Mouse (Mus musculus) layer of hippocampus, postnatal 25 days (tissue): ENCODE data around the gene Odc1. TPM values are rescaled to one million over a fixed set of nuclear protein-coding genes. Genes with fewer than 3 reads are reported as not detected.
"Not testable (repeated sequence)": the region's sequence is repeated elsewhere in the genome, so short reads cannot be mapped to it uniquely, and the experiment has no call there.

ENCODE experiments used
- DNase-seq, 2 experiments: peaks; one replicate each; pipeline ENCODE4 v3.0.0; 2022; ENCODE audit warnings: mixed read lengths in 2 of 2, low spot score in 1 of 2; ENCODE audit errors: extremely low spot score in 1 of 2
- total RNA-seq, 2 experiments: library from RNA; stranded (reverse); gene quantifications; 2 replicates each; pipeline ENCODE4 v1.2.3; 2021

The Odc1 gene
- total RNA-seq, result 10 to 100 TPM; 71.6 to 84.0 TPM

DNA sequence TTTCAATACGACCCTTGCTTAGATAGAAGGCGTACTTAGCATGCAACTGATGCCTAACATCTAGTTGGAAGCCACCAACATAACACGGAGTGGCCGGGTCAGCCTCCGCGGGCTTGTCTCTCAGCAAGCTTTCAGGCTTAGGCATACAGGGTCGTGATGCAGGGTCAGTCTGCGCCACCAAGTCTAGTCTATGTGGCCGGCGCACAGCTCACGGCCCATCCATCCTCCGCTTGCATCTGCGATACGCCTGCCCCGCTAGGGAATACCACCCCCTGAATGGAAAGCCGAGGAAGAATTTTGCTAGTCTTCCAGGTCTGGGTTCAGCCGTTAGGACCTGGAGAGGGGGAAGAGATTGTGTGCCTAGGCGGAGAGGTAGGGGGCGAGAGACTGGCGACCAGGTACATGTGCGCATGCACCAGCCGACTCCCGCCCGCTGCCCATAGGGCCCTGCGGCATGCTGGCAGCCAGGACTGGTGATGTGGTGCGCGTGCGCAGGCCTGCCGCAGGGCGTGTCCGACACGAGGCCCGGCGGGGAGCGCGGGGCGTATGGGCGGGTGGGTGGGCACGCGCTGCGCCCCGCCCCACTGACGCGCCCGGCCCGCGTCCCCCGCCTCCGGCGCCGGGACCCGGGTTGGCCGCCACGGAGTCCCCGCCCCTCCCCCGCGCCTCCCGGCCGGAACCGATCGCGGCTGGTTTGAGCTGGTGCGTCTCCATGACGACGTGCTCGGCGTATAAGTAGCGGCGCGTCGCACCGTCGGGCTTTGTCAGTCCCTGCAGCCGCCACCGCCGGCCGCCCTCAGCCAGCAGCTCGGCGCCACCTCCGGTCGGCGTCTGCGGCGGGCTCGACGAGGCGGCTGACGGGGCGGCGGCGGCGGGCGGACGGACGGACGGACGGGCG, at the start of gene Odc1:
Gene Odc1, plus strand, starts transcription at position 586 of the 898 bp plus-strand sequence.
- peak; percentile 96 to 97 for DNase-seq

DNA sequence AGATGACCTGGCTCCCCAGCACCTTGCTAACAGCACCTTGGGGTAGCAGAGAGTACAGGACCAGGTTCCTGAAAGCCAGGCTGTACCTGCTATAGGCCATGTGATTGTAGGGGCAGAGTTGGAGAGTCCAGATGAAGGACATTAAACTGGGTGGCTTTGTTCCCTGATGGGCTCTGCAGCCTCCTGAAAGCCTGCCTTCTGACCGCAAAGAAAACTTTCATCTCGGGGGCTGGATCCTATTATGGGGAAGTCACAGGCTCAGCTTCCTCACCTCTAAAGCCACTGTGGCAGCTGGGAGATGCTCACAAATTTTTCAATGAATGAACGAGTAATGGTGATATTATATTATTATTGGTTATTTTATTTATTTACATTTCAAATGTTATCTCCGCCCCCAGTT, 49.8 kb upstream of the Odc1 start:
- no peak for DNase-seq

DNA sequence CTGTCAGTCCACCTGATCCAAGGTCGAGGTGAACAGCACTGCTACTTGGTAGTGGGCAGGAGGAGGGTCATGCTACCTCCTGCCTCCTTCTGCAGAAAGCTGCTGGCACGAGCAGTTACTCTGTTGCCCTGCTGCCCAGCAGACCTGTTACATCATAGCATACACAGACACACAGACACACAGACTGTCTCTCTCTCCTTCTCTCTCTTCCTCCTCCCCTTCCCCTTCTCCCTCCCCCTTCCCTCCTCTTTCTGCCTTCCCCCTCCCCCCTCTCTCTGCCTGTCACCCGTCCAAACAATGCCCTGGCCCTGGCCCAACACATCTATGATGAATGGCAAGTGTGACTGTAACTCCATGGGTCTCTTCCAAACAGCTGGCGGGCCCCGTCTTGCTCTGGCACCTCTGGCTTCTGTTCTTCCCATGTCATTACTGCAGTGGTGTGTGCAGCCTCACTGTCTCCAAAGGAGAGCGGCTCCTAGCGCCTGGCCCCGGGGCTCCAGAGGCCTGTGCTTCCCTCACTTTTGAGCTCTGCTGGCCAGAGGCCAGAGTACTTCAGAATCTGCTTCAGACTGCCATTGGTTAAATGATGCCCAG, 48.6 kb upstream of the Odc1 start:
- no peak for DNase-seq

DNA sequence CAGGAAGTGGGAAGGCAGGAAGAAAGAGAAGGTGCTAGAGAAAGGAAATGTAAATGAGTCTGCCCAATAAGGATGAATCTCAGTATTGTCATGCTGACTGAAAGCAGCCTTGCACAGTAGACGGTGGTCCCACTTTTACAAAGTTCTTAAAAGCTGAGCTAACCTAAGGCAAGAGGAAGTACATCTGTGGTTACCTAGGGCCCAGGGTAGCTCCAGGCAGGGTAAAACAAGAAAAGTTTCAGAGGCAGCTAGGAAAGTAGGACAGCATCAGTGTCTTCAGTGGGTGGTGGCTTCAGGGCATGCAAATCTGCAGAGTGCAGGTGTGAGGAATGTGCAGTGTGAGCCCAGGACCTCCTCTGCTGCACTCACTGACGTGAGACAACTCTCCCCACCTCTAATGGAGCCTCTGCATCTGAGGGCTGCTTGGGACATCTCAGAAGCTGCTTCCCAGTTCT, 38.9 kb upstream of the Odc1 start:
- DNase-seq, result no peak

DNA sequence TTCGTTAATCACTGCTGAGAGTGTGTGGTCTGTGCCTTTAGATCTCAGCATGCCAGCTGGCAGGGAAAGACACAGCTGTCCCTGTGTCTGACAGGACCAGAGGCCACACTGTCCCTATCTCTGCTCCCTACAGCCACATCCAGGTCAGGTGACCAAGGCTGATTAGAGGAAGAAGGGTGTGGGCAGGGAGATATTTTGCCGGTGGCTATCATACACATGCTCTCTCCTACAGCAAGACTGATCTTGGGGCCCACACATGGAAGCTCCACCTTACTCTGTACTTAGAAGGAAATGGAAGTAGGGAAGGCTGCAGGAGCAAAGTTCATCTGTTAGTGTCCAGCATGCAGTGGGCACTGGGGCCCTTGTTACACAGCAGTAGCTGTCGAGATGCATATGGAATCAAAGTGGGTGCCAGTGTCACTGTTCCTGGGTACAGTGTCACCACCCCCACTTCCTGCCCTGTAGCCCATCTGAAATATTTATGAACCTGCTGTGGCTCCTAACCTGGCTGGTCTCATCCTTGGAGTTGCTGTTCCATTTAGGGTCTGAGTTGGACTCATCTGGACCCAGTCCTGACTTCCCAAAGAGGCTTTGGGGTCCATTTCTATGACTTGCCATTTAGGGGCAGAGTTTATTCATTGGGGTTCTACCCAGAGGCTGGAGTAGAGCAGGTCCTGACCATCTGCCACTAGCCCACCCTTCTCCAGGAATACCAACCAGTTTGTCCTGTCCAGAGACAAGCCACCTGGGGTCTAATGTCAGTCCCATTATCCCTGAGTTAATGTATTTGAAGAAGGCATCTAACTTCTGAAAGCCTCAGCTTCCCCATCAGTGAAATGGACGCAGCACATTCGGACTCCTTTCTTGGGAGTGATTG, 38.2 kb upstream of the Odc1 start:
- DNase-seq, result no peak

DNA sequence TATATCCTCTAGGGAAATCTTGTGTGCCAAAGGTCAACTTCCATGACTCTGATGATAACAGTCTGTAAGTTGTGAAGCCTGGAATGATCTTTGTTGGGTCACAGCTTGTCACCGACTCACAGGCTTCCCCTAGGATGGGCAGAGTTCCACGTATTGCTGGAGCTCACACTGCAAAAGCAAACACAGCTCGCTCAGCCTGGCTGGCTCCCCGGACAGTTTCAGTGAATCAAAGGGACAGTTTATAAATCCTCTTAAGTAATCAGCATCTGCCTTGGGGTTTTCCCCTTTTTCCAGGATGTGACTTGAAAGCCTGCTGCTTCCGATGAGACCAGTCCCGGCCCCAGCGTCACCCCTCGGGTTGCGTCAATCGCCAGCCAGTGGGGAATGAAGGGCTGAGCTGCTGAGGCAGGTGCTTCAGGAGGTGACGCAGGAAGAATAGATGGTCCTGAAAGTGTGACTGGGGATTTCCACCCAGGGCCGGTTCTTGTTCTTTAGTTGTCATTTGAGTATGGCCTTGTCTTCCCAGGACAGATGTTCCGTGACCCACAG, 37.5 kb upstream of the Odc1 start:
- no peak for DNase-seq

DNA sequence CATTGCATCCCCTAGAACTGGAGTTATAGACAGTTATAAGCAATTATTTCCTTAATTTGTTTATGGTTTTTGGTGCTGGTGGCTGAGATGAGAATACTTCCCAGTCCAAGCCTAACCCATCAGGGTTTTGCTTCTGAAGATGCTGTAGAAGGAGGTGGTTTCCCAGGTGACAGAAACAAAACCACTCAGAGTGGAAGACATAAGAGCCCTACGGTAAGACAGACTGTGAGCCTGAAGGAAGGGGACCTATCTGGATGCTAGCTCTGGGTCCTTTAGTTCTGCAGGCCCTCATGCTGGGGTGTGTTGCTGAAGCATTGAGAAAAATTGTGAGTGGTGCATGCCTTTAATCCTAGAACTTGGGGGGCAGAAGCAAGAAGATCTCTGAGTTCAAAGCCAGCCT, 35.3 kb upstream of the Odc1 start:
- no peak for DNase-seq

DNA sequence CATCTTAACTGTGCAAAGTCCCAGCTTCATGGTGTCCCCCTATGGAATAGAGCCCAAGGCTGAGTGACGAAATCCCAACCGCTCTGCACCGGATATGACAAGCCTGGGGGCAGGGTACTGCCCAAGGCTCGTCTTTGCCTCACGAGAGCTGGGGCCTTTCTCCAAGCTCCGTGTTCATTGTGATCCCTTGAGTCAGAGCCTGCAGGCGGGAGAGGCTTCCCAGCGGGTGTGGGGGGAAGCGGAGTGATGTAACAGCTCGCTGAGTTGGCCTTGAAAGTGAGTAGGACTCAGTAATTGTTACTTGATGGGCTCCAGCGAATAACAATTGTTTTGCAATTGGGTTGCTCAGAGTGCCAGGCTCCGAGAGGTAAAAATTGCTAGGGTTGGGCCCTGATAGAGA, 34.4 kb upstream of the Odc1 start:
- no peak for DNase-seq

DNA sequence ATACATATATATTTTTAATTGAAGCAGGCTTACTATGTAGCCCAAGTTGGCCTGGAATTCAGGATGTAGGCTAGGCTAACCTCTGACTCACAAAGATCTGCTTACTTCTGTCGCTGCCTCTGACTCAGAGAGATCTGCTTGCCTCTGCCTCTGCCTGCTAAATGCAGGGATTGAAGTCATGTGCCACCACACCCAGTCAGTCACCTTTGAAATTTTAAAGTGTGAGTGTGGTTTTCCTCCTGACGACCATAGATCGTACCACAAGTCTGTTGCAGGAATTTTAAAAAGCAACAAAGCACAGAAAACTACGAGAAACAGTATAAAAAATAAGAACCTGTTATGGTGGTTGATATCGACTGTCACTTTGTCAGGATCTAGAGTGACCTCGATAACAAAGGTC, 33.6 kb upstream of the Odc1 start:
- no peak for DNase-seq

DNA sequence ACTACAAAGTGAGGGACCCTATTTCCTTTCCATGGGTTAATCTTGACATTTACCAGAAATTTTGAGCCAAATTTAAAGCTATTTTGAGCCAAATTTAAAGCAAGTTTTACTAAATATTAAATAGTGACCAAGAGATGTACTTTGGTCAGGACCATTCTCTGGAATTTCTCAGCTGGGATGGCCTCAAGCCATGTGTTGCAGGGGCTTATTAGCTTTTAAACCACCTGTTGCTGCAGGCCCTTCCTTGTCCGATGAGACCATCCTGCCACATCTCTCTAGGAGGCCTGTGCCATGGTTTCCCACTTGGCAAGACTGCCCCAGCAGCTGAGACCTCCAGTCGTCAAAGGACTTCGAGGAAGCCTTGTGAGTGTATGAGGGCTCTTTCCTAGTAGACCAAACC, 15.4 kb upstream of the Odc1 start:
- no peak for DNase-seq

DNA sequence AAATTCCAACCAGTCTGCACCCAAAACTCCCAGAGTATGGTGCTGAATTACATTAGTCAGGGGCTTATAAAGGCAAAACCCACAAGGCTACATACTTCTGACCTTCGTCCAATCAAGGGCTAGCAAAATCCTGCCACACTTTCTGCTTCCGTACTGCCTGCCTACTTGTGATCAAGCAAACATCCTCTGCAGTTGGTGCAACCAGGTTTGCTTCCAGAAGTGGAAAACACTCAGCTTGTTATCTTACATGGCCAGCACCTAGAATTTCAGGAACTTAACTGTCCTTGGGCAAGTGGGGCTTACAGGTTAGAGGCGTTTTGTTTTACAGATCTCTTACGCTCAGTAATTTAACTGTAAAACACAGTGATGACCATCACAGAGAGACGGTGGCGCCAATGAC, 14.9 kb upstream of the Odc1 start:
- no peak for DNase-seq

DNA sequence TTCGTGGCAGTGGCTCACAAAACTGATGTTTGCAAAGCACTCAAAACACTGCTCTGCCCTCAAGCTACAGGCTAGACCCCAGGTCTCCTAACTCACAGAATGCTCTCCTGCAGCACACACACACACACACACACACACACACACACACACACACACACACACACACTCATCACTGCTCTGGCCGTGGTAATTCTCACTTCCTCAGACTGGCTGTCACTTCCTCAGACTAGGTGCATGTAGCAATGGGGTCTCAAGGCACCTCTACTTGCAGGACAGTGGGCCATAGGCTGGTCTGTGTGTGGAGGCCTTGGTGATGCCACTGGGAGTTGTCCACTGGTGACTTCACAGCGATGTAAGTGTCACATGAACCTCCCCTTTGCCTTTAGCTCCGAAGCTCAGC, 13.8 kb upstream of the Odc1 start:
- no peak for DNase-seq

DNA sequence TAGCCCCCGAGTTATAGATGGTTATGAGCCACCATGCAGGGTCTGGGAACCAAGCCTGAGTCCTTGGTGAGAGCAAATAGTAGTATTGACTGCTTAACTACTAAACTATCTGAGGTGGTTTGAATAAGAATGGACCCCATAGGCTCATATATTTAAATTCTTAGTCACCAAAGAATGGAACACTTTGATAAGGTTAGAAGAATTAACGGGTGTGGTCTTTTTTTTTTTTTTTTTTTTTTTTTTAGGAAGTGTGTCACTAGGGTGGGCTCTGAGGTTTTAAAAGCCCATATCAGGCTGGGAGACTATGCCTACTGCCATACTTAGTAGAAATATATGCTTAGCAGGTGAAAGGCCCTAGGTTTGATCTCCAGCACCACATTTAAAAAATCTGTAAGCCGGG, 8.4 kb upstream of the Odc1 start:
- no peak for DNase-seq

DNA sequence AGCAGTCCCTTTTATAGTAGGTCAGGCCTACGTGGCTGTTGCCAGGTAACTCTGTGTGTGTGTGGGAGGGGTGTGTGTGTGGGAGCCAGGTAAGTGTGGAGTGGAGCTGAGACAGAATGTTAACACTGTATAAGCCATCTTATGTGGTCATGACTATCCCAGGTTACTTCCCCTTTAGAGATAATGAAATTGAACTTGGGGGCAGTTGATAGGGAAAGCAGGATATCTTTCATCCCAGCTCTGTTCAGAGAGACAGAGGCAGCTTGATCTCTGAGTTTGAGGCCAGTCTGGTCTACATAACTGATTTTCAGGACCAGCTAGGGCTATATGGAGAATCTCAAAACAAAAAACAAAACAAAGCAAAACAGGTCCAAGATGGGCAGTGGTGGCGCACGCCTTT, 7.4 kb upstream of the Odc1 start:
- no peak for DNase-seq

DNA sequence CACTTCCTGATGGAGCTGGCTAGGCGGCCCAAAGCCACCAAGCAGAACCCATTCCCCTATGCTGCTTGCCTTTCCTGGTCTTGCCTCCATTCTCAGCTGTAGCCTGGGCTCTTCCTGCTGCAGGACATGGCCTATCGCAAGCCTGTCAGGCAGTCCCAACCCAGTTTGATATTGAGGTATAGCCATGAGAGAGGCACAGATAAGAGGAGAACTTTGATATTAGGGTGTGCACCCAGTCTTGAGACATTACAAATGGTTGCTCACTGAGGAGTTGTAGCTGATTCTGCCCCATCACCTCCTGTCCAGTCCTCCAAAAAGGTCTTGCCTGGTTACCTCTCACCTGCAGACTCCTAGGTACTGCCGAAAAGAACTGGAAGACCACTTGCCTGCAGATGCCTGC, 6.5 kb upstream of the Odc1 start:
- no peak for DNase-seq

DNA sequence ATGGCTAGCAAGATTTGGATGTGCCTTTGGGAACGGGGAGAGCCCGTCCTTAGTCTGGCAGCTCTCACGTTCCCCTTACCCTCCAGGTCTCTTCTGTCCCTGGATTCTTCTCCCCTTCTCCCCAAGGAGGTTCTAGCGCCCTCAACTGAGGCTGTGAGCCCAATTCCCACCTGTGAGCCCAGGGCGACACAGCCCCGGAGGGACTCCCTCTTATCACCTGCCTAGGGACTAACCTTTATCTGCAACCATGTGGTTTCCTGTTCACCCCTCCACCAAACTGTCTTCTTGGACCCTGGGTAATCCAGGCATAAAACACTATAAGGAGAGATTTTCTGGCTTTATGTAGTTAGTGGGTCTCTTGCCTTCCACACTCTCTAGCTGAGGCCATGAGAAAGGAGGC, 5.6 kb upstream of the Odc1 start:
- DNase-seq, result no peak

DNA sequence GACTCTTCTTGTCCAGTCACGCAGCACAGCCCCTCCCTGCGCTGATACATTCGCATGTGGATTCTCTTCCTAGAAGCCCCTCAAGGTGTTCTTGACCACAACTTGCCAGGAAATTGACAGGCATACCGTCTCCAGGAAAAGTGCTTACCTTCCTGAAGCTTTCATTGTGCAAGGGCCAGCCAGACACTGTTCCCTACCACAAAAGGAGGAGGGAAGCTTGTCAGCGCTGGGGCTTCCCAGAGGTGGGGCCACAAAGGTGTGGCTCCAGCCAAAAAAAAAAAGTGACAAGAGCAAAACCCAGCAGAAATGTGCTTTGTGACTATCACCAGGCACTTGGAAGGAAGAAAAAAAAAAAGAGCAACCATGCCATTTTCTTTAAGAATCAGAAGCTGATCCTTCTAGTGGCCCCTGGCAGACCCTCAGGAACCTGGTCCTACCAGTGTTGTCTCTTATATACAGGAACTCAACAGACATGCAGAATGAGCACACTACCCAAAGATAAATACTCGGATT, 4.5 kb upstream of the Odc1 start:
- no peak for DNase-seq

DNA sequence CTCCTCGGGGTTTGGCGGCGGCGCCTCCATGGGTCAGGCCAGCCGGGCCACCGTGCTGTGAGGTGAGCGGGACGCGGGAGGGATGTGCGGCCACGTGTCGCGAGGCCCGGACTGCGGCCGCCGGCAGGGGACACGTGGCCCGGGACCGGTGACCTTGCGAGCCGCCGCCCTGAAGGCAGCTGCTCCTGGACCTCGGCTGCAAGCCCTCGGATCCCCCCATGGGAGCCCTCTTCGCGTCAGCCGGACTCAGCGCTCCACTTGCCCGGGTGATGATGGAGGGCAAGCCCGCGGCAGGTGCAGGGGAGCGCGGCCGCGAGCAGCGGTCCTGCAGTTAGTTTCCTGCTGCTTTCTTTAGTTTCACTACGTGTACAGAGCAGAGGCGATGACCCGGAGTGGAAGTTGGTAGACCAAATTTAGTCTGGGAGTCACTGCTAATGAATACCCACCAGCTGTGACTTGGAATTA, 545 bp downstream of the Odc1 start:
- no peak for DNase-seq

DNA sequence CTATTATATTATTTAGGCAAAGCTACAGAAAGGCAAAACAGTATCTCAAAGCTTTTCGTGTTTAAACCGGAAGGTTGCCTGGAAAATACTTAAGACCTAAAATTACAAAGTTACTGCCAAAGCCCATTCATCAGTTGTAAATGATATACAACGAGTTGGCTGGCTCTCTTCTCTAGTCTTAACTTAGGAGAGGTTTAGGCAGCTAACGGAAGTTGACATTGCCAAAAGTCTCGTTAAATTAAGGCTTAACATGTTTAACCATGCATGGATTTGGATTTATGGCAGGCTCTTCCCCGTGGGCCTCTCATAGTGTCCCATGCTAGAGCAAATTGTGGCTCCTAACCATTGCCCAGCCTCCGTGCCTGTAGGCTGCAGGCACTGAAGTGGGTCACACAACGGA, 1.3 kb downstream of the Odc1 start:
- DNase-seq, result no peak

DNA sequence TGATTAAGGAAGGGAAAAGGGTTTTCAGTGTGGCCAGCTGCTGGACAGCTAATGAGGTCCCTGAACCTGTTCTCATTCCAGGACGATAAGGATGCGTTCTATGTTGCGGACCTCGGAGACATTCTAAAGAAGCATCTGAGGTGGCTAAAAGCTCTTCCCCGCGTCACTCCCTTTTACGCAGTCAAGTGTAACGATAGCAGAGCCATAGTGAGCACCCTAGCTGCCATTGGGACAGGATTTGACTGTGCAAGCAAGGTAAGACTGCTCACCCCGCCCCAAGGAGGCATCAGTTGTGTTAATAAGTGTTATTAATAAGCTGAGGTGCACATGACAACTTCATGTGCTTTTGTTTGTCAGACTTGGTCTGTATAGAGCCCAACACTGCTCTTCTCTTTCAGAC, 3.0 kb downstream of the Odc1 start:
- not testable (repeated sequence) for DNase-seq

DNA sequence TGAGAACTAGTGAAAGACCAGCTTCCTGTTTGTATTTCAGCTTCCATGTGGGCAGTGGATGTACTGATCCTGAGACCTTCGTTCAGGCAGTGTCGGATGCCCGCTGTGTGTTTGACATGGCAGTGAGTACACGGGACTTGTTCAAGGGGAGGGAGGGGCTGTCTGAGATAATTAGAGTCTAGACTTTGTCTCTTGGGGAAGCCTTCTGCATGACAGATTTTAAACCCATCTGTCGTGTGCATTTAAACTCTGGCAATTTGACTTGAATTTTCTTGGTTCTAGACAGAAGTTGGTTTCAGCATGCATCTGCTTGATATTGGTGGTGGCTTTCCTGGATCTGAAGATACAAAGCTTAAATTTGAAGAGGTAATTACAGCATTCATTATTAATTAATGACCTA, 3.9 kb downstream of the Odc1 start:
- DNase-seq, result no peak
